Mouse (Mus musculus): ENCODE measurements at regions not wholly inside any gene's neighbourhood (a gene's known extent, or its start where the extent isn't known, plus 50 kb on each side); places are given as distances from the start of the nearest gene placed in this dataset.

DNA sequence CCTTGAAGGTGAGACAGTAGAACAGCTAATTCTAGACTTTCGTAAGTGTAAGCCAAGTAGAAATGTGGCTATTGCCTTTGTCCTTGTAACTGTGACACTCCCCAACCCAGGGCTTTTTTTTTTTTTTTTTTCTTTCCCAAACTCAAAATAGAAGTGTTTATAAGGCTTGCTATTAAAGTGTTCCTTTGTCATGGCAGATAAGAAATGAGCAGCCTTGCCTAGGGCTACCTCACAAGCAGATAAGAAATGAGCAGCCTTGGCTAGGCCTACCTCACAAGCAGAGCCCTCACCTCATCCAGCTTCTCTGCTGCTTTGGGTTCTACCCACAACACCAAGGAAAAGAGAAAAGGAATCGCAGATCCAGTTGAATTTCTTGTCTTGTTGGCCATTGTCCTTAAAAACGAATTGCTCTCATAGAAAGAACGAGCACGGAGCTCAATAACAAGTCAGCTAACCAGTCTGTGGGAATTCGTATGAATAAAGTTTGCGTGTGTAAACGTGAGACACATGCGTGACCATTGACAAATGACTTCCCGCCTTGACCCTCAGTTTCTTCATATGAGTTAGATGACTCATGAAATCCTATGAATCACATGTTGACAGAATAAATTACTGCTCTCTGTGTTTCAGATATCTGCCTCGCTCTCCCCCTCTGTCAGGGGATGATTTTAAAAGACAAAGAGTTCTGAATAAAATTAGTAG lies 192.6 kb upstream of the Kbtbd8 start:
- Histone ChIP-seq H3K4me2 (replicated peaks; ENCODE audit: low read depth) (no peak overlapping the region), H3K4me1 (replicated peaks; ENCODE audit: control insufficient read depth, insufficient read depth, low read length) (no peaks in the 10 kb centered on the region), H3K9ac (ENCODE audit: low read depth, low read length) (no peak overlapping the region), H3K36me3 (ENCODE audit: control insufficient read depth, insufficient read depth) (no peaks in the 10 kb centered on the region), H3K4me3 (ENCODE audit: low read depth, low read length) (no peak overlapping the region), H3K27ac (ENCODE audit: low read depth, low read length) (no peak overlapping the region), H3K27me3 (replicated peaks; ENCODE audit: control insufficient read depth, insufficient read depth, low read length) (no peaks in the 10 kb centered on the region), H3K9me3 (ENCODE audit: control insufficient read depth) (no peaks in the 10 kb centered on the region)
- ATAC-seq: no peak
- 91% methylated on average over 11 of the region's 11 CpGs for WGBS
- no peak for TF ChIP-seq CTCF (IDR thresholded peaks at IDR 0.05; ENCODE audit: low read depth)

DNA sequence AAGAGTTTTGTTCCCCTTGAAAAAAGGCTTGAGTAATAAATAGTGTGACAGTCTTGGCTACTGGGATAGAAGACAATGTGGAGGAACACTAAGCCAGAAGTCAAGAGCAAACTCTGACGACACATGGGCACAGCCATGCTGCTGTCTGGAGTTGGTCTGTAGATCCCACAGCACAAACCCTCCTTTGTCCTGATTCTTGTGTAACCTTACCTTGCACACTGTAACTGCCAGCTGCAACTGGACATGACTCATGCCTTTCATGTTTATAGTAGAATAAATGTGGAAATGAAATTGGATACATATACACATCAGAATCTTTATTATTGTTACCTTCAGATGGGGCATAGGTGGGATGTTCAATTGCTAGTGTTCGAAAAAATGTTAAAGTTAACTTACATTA lies 195.3 kb upstream of the Kbtbd8 start:
- no peaks in the 10 kb centered on the region for H3K36me3 ChIP-seq (ENCODE audit: control insufficient read depth, insufficient read depth)
- 68% methylated on average over 2 of the region's 2 CpGs for WGBS
- ATAC-seq: peak; percentile 77
- no peak for TF ChIP-seq CTCF (IDR thresholded peaks at IDR 0.05; ENCODE audit: low read depth)
- no peak overlapping the region for H3K27ac ChIP-seq (ENCODE audit: low read depth, low read length)
- no peak overlapping the region for H3K9ac ChIP-seq (ENCODE audit: low read depth, low read length)
- no peaks in the 10 kb centered on the region for H3K9me3 ChIP-seq (ENCODE audit: control insufficient read depth)
- H3K4me1 ChIP-seq (replicated peaks; ENCODE audit: control insufficient read depth, insufficient read depth, low read length): no peaks in the 10 kb centered on the region
- no peaks in the 10 kb centered on the region for H3K27me3 ChIP-seq (replicated peaks; ENCODE audit: control insufficient read depth, insufficient read depth, low read length)
- no peak overlapping the region for H3K4me3 ChIP-seq (ENCODE audit: low read depth, low read length)
- no peak overlapping the region for H3K4me2 ChIP-seq (replicated peaks; ENCODE audit: low read depth)

DNA sequence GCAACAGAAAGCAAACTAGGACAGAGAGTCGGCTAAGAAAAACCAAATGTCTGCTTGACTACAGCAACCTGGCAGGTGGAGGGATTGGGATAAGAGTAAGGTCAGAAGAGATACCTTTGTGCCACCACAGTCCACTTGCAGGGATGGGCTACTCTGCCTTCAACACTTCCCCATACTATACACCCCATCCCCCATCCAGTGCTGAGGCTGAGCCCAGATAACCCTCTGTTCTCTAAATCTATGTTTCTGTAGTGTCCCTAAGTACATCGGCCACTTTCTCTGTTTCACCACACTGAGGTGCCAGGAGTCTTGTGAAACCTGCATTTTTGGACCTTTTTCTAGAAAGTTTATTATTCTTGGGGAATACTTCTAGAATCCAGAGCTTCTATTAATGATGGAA lies 196.3 kb upstream of the Kbtbd8 start:
- no peak for ATAC-seq
- no peak overlapping the region for H3K4me2 ChIP-seq (replicated peaks; ENCODE audit: low read depth)
- 95% methylated on average over 2 of the region's 2 CpGs for WGBS

DNA sequence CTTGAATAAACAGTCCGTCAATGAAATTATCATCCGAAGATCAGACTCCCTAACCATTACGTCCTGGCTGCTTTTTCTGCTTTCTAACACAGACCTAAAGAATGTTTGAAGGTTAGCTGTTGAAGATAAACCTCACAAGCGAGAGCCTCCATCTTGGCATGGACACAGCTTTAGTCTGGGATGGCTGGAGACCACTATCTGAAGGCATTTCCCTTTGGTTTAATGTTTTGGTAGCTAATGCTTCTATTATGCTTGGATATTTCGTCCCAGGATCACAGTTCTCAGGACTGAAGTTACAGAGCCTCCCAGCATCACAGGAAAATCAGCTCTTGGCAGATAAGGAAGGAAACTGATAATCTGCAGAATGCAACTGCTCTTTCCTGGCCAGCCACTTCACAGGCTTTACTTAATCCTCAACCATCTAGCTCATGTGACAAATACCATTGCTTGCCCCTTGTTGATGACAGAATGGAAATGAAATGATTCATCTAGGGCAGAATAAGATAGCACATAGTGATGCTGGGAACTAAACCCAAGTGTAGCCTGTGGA lies 197.8 kb upstream of the Kbtbd8 start:
- no peaks in the 10 kb centered on the region for H3K4me1 ChIP-seq (replicated peaks; ENCODE audit: control insufficient read depth, insufficient read depth, low read length)
- H3K9me3 ChIP-seq (ENCODE audit: control insufficient read depth): no peaks in the 10 kb centered on the region
- no peak for TF ChIP-seq CTCF (IDR thresholded peaks at IDR 0.05; ENCODE audit: low read depth)
- whole genome bisulfite sequencing: 67% methylated on average over 5 of the region's 5 CpGs
- H3K9ac ChIP-seq (ENCODE audit: low read depth, low read length): no peak overlapping the region
- H3K4me2 ChIP-seq (replicated peaks; ENCODE audit: low read depth): no peak overlapping the region
- H3K36me3 ChIP-seq (ENCODE audit: control insufficient read depth, insufficient read depth): no peaks in the 10 kb centered on the region
- no peaks in the 10 kb centered on the region for H3K27me3 ChIP-seq (replicated peaks; ENCODE audit: control insufficient read depth, insufficient read depth, low read length)
- no peak for ATAC-seq
- no peak overlapping the region for H3K4me3 ChIP-seq (ENCODE audit: low read depth, low read length)
- H3K27ac ChIP-seq (ENCODE audit: low read depth, low read length): no peak overlapping the region

More for the DNA sequence above, 196.3 kb upstream of the Kbtbd8 start:
- Histone ChIP-seq H3K36me3 (ENCODE audit: control insufficient read depth, insufficient read depth) (no peaks in the 10 kb centered on the region), H3K27me3 (replicated peaks; ENCODE audit: control insufficient read depth, insufficient read depth, low read length) (no peaks in the 10 kb centered on the region), H3K9ac (ENCODE audit: low read depth, low read length) (no peak overlapping the region), H3K9me3 (ENCODE audit: control insufficient read depth) (no peaks in the 10 kb centered on the region), H3K4me1 (replicated peaks; ENCODE audit: control insufficient read depth, insufficient read depth, low read length) (no peaks in the 10 kb centered on the region), H3K4me3 (ENCODE audit: low read depth, low read length) (no peak overlapping the region), H3K27ac (ENCODE audit: low read depth, low read length) (no peak overlapping the region)
- no peak for TF ChIP-seq CTCF (IDR thresholded peaks at IDR 0.05; ENCODE audit: low read depth)

DNA sequence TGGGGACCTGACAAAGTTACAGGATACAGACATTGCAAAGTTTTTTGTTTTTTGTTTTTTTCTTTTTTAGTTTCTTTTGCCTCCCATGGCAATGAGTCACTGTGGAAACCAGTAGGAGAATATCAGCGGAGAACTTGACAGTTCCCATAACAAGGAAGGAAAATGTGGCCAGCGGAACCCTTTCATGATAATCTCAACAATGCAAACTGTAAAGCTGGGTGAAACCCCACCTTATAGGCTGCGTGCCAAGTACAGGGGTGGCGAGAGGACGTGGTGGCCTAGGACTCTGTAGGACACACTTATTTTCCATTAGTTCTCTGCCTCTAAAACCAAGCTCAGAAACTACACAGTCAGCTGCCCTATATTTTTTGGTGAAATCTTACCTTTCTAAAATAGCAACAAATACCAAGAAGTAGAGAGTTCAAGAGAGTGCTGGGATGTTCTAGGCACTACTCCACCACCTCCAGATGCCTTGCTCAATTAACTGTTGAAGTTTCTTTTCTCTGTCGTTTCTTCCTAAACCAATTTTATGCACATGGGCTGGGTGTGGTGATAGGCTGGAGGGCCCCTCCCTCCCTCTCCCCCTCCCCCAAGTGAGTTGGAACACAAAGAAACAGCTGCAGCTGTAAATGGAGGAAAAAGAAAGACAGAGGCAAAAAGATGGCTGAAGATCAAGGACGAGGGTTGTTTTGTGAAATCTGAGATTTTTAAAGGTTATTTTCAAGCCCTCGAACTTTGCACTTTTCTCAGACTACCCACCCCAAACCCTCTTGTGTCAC lies 201.0 kb upstream of the Kbtbd8 start:
- ATAC-seq: peak; percentile 79
- Histone ChIP-seq H3K9ac (ENCODE audit: low read depth, low read length) (no peak overlapping the region), H3K4me3 (ENCODE audit: low read depth, low read length) (no peak overlapping the region), H3K36me3 (ENCODE audit: control insufficient read depth, insufficient read depth) (no peaks in the 10 kb centered on the region), H3K27ac (ENCODE audit: low read depth, low read length) (no peak overlapping the region), H3K4me1 (replicated peaks; ENCODE audit: control insufficient read depth, insufficient read depth, low read length) (no peaks in the 10 kb centered on the region), H3K4me2 (replicated peaks; ENCODE audit: low read depth) (no peak overlapping the region), H3K27me3 (replicated peaks; ENCODE audit: control insufficient read depth, insufficient read depth, low read length) (no peaks in the 10 kb centered on the region), H3K9me3 (ENCODE audit: control insufficient read depth) (no peaks in the 10 kb centered on the region)
- TF ChIP-seq CTCF (IDR thresholded peaks at IDR 0.05; ENCODE audit: low read depth): no peak
- 43% methylated on average over 8 of the region's 8 CpGs for WGBS

DNA sequence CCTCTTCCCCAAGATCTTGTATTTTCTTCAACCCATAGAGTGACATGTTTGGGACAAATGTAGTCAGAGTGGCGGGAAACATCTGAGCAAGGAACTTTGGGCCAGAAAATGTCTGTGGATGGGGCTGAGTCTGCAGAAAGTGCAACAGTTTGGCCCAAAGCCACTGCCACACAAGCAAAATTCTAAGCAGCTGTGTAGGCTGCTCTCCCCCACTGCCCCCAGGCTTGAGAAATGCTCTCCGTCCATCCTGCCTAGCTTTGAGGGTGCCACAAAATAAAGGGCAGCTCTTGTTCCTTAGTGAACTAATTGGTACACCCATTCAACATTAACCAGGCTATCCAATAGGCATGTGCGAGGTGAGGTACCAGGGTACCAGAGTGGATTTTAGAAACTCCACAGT lies 205.2 kb upstream of the Kbtbd8 start:
- ATAC-seq: no peak
- H3K27me3 ChIP-seq (replicated peaks; ENCODE audit: control insufficient read depth, insufficient read depth, low read length): no peaks in the 10 kb centered on the region
- WGBS: 77% methylated on average over 3 of the region's 3 CpGs
- no peaks in the 10 kb centered on the region for H3K36me3 ChIP-seq (ENCODE audit: control insufficient read depth, insufficient read depth)
- H3K4me1 ChIP-seq (replicated peaks; ENCODE audit: control insufficient read depth, insufficient read depth, low read length): no peaks in the 10 kb centered on the region
- no peak overlapping the region for H3K4me3 ChIP-seq (ENCODE audit: low read depth, low read length)
- no peak overlapping the region for H3K4me2 ChIP-seq (replicated peaks; ENCODE audit: low read depth)
- no peak for TF ChIP-seq CTCF (IDR thresholded peaks at IDR 0.05; ENCODE audit: low read depth)
- no peaks in the 10 kb centered on the region for H3K9me3 ChIP-seq (ENCODE audit: control insufficient read depth)
- no peak overlapping the region for H3K27ac ChIP-seq (ENCODE audit: low read depth, low read length)
- H3K9ac ChIP-seq (ENCODE audit: low read depth, low read length): no peak overlapping the region
